Mouse (Mus musculus) heart, postnatal 0 days (tissue): ENCODE measurements at regions not wholly inside any gene's neighbourhood (a gene's known extent, or its start where the extent isn't known, plus 50 kb on each side); places are given as distances from the start of the nearest gene placed in this dataset.

Experiments
- CTCF ChIP-seq: IDR thresholded peaks from 2 replicates; pipeline ENCODE4 v1.5.1; 2016; ENCODE audit warnings: antibody characterized with exemption, control low read depth, low read depth
- EP300 ChIP-seq: IDR thresholded peaks from 2 replicates; pipeline ENCODE4 v1.6.1; 2016; ENCODE audit warnings: antibody characterized with exemption, low read depth

DNA sequence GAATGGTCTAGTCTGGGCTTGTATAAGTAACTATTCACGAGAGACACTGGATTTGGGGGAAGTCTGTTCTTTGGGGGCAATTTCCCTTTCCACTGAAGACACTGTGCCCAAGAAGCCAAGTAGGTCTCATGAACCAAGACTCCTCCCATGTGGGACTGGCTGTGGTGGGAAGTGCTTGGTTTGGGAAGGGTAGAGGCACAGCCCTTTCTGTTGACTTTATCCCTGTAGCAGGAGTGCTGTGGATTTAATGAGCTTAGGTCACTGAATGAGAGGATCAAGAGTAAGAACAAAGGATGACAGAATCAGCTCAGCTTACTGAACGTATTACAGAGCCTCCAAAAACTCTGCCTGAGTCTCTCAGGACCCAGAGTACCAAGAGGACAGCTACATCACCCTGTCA is 124.2 kb downstream of the Lrrc30 start:
- no peak for TF ChIP-seq CTCF
- no peak for TF ChIP-seq EP300
